Mouse (Mus musculus): Measurements from ENCODE around the gene Robo1. TPM values are rescaled to one million over a fixed set of nuclear protein-coding genes. Genes with fewer than 3 reads are reported as not detected.
A peak's percentile ranks its signal among the peaks of the same experiment; 100 is the strongest.

Robo1 gene
- 100 to 1,000 TPM; 103 to 112 TPM for total RNA-seq (2021)
- long read RNA-seq, partial matches to known transcripts, result 18 of 21 reads
- long read RNA-seq, other reads (novel, unspliced or antisense), result 3 of 21 reads

DNA sequence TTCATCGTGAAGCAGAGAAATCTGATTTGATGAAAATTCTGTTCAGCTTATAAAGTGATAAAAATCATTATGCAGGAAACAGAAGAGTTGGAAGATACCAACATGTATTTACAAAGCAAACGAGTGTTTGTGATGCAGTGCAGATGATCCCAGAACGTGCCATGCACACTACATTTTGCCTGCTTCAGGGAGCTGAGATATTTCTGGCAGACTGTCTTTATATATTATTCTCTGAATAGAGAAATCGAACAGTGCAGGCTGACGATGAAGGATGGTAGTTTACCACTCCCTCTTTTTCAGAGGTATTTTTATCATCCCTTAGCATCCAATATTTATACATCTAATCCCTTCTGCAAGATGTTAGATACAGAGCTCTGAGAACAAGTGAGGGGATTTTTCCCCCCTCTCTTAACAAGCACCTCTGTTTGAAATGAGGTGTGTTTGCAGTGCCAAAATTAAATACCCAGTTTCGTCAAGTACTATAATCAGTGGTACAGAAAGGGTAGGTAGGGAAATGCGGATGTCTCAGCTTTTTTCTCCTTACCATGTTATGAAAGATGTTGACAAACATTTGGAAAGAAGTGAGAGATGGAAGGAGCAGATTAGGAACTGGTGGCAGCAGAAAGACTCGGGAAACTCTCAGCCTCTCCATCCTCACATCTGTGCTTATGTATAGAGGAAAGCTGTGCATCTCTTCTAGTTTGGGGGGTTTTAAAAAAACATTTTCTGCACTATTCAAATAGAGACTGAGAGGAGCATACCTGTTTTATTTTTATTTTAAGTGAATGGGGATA is at the start of gene Robo1:
Gene Robo1 (plus strand): TSS at position 770 of the 794 bp plus-strand sequence.
- no peak for DNase-seq (ENCODE audit: low spot score in 2 of 2)

DNA sequence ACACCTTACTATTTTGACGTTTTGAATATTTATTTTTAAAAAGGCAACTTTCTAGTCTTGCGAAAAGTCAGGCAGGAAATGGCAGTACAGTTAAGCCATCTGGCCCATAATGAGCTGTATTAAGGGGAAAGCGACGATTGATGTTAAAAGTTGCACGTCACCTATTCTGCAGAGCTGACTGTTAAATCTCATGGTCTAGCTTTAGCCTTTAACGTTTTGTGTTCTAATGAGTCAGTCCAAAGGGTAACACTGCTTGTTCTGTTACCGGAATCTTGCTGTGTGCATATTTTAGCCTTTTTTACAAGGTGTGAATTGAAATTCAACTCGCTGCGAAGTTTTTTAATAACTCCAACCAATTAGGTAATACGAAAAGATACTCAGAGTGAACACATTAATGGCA is 40.3 kb upstream of the Robo1 start:
- DNase-seq (ENCODE audit: low spot score in 2 of 2), result no peak

DNA sequence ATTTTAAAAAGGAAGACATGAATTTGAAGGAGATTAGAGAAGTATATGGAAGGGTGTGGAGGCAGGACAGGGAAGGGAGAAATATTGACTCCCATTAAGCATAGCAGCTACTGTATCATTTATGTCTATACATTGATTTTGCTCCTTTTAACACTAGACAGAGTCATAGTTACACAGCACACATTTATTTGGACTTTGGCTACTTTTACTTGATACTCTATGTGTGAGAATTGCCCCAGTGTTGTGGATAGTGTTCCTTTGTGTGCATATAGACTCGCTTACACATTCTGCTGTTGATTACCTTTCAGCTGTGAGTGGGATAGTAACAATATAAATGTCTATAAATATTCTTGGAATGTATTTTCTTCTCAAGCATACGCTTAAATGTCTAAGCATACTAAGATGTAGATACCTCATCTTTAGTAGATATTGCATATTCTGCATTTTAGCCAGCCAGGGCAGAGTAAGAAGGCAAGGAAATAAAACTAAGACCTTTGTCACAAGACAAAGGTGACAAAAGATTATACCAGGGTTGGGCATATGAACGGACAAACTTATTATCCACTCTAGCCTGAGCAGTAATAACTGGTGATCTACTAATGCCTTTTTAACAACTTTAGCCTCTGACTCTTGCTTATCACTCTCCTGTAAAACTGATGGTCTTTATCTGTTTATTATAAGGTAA is 31.6 kb upstream of the Robo1 start:
- no peak for DNase-seq (ENCODE audit: low spot score in 2 of 2)

DNA sequence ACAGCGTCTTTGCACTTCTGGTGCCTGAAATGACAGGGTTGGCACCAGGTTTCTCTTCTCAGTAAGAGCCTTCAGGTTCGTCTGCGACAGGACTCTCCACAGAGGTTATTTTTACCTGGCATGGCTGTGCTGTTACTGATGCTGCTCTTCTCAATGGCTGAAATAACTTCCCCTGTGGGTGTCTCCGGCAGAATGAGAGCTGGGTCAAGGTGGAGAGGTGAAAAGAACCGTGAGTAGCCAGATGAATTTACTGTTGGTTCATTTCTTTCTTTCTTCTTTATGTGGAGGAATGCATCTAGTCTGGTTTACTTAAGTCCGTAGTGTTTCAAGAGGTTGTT is 194 bp downstream of the Robo1 start:
- no peak for DNase-seq (ENCODE audit: low spot score in 2 of 2)

DNA sequence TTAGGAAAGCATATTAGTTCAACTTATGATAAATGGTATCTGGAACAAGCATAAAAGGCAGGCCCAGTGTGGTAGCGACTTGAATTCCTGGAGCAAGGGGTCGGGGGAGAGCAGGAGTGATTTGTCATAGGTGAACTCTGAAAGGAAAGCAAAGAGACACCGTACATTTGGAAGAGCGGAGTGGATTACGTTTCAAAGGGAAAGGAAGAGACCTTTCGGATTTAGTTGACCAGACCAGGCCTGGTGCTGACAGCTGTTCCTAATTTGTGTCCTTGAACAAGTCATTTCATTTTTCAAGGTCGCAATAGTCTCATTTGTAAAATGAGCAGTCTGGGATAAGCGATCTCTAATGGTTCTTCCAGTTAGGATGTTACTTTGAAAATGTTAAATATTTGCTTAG is 19.2 kb downstream of the Robo1 start:
- DNase-seq (ENCODE audit: low spot score in 2 of 2), result no peak

DNA sequence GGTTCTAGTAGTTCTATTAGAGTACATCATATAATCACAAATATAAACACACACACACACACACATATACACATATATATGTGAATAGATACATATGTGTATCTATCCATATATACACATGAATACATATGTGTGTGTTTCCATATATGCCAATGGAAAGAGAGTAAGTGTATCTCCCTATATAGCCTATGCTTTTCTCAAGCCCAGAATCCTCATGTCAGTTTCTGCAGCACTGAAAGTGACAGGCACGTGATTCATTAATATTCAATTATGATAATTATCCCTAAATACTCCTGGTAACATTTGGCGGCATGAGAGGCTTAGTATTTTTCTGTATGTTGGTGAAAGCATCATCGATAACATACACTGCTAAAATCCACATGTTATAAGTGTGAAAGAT is 20.5 kb downstream of the Robo1 start:
- DNase-seq (ENCODE audit: low spot score in 2 of 2), result no peak

DNA sequence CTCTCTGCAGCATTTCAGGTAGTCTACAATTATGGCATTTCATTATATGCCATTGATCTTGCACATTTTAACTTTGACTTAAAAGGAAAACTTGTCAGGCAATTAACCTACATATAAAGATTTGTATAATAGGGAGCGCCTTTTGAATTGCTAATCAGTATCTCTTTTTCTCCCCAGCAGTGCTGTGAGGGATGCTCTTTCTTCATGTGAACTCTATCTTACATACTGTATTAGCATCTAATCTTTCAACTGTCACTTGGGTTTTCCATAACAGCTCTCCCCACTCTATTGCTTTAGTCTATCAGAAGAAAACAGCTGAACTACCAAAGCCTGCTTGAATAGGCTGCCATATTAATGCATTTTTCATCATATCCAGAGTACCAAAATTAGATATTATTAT is 29.7 kb downstream of the Robo1 start:
- DNase-seq (ENCODE audit: low spot score in 2 of 2), result no peak

DNA sequence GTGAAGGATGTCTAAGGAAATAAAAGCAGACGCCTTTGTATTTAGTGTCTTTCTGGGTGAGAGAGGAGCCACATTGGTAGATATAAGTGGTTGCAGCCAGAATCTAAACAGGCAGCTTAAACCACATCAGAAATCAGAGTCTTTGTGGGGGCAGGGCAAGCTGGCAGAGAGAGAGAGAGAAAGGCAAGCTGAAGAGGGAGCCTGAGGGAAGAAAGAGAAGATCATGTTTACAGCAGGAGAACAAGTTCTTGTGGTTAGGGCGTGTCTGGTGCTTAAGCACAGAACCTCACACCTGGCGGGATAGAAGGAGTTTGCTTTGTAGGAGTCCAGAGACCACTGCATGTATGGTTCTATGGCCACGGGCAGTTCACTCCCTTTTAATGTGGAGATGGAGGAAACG is 42.3 kb downstream of the Robo1 start:
- DNase-seq (ENCODE audit: low spot score in 2 of 2), result no peak

DNA sequence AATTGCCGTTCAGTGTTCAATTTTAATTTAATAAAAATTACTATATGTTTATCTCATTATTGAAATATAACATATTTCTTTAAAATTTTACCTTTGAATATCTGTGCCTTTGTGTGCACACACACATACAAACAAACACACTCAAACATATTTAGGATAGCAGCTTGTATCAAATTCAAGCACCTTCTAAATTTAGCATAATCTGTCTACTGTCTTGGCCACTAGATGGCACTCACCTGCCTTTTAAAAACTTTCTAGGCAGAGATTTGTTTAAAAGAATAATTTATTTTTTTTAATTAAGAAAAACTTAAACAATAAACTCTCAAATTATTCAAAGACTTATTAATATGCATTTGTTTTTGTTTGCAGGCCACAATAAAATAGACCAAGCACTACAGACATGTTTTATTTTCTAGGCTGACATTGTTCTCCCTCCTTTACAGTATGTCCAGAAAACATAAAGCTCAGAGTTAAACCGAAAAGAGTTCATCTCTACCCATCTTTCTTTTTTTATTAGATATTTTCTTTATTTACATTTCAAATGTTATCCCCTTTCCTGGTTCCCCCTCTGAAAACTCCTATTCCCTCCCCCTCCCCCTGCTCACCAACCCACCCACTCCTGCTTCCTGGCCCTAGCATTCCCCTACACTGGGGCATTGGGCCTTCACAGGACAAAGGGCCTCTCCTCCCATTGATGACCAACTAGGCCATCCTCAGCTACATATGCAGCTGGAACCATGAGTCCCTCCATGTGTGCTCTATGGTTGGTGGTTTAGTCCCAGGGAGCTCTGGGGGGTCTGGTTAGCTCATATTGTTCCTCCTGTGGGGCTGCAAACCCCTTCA is 48.6 kb downstream of the Robo1 start:
- DNase-seq (ENCODE audit: low spot score in 2 of 2), result peak in 1 of 2 experiments; percentile 33

DNA sequence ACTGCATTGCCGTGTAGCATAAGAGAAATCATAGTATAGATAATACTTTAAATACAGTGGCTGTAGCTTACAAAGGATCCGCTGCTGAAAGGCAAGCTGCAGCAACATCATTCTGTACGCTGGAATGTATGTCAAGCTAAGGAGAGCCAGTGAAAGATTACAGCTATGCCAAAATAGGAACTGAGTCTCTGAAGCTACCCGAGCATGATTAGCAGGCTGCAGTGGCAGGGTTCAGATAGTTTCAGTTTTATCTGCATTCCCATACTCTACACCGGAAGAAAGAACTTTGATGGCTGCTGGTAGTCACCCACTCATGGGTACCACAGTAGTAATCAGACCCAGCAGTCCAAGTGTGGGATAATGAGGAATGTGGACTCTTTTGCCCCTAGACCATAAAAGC is 68.8 kb downstream of the Robo1 start:
- DNase-seq (ENCODE audit: low spot score in 2 of 2), result no peak

DNA sequence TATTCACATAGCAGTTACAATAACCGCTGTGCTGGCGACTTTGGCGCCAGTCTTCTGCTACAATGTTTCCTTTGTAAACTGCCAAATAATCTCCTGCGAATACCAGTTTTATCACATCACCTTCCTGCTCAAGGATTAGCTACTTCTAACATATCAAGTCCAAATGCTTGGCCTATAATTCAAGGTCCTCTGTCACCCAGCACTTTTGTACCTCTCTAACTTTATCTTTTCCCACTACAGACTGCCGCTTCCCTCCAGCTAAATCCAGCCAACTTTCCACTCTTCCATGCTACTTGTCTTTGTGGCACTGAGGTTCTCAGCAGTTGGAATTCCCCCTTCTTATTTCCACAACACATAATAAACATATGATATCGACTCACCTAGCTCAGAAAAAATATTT is 73.7 kb downstream of the Robo1 start:
- no peak for DNase-seq (ENCODE audit: low spot score in 2 of 2)

DNA sequence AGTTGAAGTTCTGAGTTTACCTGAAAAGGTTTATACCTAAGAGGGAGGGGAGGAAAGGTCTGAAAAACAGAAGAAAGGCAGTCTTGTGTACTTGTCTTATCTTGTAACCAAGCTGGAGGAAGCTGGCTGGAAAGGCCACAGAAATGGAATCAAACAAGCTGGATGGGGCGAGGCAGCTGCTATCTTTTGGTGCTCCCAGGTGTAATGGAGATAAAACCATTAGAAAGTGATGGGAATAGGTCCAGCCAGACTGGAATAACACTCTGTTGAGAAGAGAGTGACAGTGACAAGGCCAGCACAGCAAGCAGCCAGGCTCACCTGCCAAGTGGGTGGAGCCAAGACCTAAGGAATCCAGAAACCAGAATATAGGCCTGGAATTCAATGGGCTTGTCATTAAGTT is 75.5 kb downstream of the Robo1 start:
- no peak for DNase-seq (ENCODE audit: low spot score in 2 of 2)

DNA sequence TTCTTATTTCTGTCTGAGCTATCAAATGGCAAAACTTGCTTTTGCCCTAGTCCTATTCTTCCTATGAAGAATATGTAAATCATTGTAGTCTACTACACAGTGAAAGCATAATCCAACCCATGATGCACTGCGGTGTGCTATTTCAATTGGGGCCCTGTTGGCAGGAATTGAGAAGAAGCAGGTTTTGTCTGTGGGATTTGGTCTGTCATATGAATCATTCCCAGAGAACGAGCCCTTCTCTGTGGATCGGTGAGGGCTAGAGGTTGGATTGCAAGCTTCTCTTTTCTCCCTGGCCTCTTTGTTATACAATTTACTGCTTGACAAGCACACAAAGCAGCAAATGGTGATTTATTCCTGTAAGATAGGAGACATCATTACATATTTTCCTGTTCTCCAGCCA is 85.4 kb downstream of the Robo1 start:
- no peak for DNase-seq (ENCODE audit: low spot score in 2 of 2)

DNA sequence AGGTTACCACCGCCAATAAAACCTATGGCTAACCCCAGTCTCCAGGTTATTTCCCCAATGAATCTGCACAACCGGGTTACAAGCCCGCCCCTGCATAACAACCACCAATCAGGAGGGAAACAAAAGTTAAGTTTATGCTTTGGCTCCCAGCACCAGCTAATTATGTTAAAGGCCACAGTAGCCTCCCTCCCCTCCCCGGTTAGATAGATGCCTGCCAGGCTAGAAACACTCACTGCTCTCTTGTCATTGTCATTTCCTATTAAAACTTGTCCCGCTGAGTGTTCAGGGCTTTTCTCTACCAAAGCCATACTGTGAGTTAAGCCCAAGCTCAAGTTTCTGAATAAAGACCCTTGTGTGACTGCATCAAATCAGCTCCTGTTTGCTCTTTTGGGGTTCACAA is 90.7 kb downstream of the Robo1 start:
- no peak for DNase-seq (ENCODE audit: low spot score in 2 of 2)

DNA sequence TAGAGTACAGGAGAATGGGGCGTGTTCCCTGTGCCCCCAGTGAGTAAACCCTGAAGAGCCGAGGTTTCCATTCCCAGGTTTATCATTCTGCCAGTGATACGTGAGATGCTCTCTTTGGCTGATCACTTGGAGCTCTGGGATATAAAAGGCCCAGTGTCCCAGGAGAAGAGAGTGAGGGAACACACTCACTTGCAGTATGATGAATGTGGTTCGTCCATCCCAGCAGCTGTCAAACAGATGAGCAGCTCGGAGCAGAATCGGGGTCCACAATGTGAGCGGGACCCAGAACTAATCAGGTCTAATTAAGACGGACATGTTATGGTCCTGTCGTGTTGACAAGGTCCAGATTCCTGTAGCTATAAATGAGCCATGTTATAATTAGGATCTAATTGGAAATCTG is 94.3 kb downstream of the Robo1 start:
- DNase-seq (ENCODE audit: low spot score in 2 of 2), result no peak

DNA sequence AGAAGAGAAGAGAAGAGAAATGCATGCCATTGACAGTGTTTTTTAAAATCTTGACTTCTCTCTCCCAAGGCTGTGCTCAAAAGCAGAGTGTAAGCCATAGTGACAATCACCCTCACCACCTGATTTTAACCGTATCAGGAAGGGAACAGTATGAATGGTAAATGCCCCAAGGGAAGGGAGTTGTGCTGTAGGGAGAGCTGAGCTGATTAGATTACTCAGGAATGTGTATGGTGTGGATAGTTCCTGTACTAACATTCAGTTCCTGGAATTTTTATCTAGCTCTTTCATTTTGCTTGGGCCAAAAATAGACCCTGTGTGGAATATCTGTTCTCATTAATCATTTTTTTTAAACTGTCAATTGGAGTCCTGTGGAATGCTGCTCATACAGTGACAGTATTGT is 101.7 kb downstream of the Robo1 start:
- DNase-seq (ENCODE audit: low spot score in 2 of 2), result no peak

DNA sequence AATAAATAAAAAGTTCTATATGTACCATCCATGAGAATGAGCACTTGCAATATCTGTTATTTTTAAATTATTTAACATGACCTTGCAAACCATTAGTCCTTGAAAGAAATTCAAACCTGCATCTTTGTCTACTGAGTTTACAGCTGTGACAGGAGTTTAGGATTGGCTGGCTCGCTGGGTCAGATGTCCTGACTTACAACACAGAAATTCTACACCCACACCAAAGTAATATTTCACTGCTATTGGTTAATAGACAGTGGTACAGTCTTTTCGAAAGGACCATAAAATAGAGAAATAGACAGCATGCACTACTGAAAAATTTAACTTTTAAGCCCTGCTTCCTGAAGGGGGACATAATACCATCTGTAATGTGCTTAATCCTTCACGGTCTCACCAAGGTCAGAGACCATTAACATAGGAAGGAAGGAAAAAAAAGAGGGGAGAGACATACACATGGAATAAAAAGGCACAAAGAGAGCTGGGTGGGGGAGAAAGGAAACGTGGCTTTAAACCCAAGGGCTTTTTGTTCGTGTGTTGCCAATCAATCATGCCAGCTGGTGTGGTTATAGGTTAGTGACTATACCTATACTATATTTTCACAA is 103.7 kb downstream of the Robo1 start:
- no peak for DNase-seq (ENCODE audit: low spot score in 2 of 2)

DNA sequence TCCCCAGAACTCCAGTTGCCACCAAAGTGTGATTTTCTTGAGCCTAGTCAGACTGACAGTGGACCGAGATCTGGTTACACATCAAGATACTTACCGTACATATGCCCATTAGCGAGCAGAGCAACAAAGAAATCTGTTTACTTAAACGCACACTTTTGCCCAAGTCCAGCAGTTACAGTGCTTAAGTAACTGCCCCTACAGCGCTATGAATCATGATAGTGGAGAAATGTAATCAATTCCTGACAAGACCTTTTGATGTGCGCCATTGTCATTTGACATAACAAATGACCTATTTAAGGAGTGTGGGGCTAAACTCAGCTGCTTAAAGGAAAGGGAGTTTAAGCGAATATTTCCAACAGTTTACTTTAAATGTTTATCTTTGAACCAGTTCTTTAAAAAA is 104.8 kb downstream of the Robo1 start:
- DNase-seq (ENCODE audit: low spot score in 2 of 2), result no peak

DNA sequence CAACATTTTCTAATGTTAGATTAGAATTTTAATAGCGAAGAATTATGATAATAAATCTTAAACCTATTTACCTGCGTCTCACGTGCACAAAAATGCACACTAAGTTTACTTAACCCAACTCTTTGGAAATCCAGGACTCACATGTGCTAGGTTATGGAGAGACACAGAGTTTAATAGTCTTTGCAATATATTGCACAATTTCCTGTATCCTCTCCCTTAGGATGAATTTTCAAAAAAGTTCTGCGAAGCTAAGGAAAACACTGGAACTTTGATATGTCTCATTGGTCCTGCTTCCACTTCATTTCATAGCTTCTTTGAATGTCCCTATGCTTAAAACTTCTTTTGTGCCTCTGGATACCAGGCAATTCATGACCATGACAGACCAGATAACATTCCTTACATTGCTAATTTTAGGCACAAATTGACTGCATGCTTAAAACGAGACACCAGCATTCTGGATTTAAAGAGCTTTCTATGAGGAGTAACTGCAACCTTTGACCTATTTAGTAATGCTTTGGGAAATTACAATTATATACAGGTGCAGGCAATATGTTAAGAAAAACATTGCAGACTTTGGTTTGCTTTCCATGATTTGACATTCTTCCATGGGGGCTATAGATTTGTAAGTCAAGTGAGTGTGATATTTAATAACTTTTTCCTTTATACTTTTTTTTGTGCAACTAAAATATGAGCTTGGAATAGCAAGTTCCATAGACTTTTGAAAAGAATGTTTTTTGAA is 111.4 kb downstream of the Robo1 start:
- DNase-seq (ENCODE audit: low spot score in 2 of 2), result no peak

DNA sequence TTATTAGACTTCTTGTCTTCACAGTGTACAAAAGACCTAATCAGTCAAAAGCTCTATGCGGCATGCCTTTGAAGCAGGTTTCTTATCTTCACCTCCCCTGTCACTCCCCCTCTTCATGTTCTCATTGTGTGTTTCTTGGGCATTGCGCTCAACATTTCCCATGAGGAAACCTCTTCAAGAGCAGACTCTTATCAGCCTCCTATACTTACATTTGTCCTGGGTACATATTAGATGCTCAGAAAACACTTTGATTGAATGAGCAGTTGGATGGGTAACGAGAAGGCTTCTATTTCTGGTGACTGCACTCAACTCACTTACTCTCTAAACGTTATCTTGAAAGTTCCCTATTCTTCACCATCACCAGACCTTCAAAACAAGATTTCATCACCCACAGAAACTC is 114.3 kb downstream of the Robo1 start:
- no peak for DNase-seq (ENCODE audit: low spot score in 2 of 2)

DNA sequence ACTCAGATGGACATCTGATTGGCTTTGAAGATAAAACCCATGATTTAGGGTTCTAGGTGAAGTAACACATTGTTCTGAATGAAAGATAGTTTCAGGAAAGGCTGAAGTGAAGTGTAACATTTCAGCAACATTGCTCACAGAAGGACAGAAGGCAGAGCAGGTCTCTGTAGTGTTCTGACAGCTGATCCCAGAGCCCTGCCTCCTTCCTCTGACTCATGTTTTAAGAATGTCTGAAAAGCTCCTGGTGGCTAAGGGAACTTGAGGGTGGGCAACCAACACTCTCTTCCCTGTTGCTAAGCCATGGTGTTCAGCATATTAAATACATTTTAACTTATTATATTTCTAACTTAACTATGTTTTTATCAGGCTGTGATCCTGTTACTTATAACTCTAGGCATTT is 126.3 kb downstream of the Robo1 start:
- no peak for DNase-seq (ENCODE audit: low spot score in 2 of 2)

Data from layer of hippocampus, postnatal 10 days (tissue).